Mouse (Mus musculus): ENCODE results near the gene Timp1.
A peak's percentile ranks its signal among the peaks of the same experiment; 100 is the strongest.

GRCm38 (mm10) chrX:20848256-20848984 lies 21.5 kb upstream of the Timp1 start:
- no peak for TF ChIP-seq CTCF (IDR thresholded peaks at IDR 0.05; ENCODE audit: extremely low read depth, insufficient read depth, insufficient read length, insufficient replicate concordance)
- peak; percentile 77 for TF ChIP-seq POLR2A (IDR thresholded peaks at IDR 0.05; ENCODE audit: low read depth, low read length)

All from spleen, adult 2 months (tissue).